Mouse (Mus musculus) cortical plate, adult 2 months (tissue): ENCODE measurements around the gene Adam22. TPM values are rescaled to one million over a fixed set of nuclear protein-coding genes. Genes with fewer than 3 reads are reported as not detected.
"Not testable (repeated sequence)": the region's sequence is repeated elsewhere in the genome, so short reads cannot be mapped to it uniquely, and the experiment has no call there.

Experiments
- H3K27ac ChIP-seq: fragments of 200-500 bp; 2 replicates; pipeline ENCODE4 v1.5.1; 2012; ENCODE audit warnings: low read length, control low read depth, inconsistent platforms; ENCODE audit not compliant: insufficient read depth
- H3K4me1 ChIP-seq: fragments of 200-500 bp; 2 replicates; pipeline ENCODE4 v1.6.1; 2011; ENCODE audit warnings: low read length; ENCODE audit not compliant: control insufficient read depth, insufficient read depth
- H3K4me3 ChIP-seq: fragments of 200-500 bp; 2 replicates; pipeline ENCODE4 v1.5.1; 2011; ENCODE audit warnings: mild to moderate bottlenecking, low read length, control low read depth; ENCODE audit not compliant: insufficient read depth
- CTCF ChIP-seq: fragments of 200-500 bp; IDR thresholded peaks from 2 replicates; pipeline ENCODE4 v1.5.1; 2011; ENCODE audit warnings: mild to moderate bottlenecking, control low read depth, low read length; ENCODE audit not compliant: insufficient read depth; ENCODE audit errors: extremely low read depth
- POLR2A ChIP-seq: fragments of 200-500 bp; IDR thresholded peaks from 2 replicates; pipeline ENCODE4 v1.6.1; 2011; ENCODE audit warnings: mild to moderate bottlenecking, low read length, control low read depth; ENCODE audit not compliant: insufficient read depth; ENCODE audit errors: extremely low read depth
- polyA plus RNA-seq: library from polyadenylated mRNA; depleted of rRNA; stranded (reverse); fragments of >200 nt; gene quantifications from 2 replicates; pipeline ENCODE4 v1.2.3, GENCODE M21; 2012; rRNA removed

Gene Adam22
- polyA plus RNA-seq, 1 experiment: 83.4 TPM

- no peak overlapping the region for H3K4me3 ChIP-seq
- peaks cover 5% of the 10 kb centered on the region; the same call in 1 of the 2 replicates for H3K4me1 ChIP-seq
- no peak overlapping the region for H3K27ac ChIP-seq
- TF ChIP-seq CTCF: no peak
These were observed 293.9 kb downstream of the Adam22 start for GRCm38 (mm10) chr5:8073901-8074561.

- H3K4me3 ChIP-seq: no peak overlapping the region
- H3K4me1 ChIP-seq: peaks cover 5% of the 10 kb centered on the region; the same call in 1 of the 2 replicates
- TF ChIP-seq CTCF (no peak), POLR2A (no peak)
- no peak overlapping the region for H3K27ac ChIP-seq
These were observed 294.6 kb downstream of the Adam22 start for GRCm38 (mm10) chr5:8073406-8073805.

- Histone ChIP-seq H3K4me3 (no peak overlapping the region), H3K4me1 (no peaks in the 10 kb centered on the region), H3K27ac (no peak overlapping the region)
- no peak for TF ChIP-seq CTCF
- TF ChIP-seq POLR2A: no peak
These were observed 304.8 kb downstream of the Adam22 start for GRCm38 (mm10) chr5:8063207-8063606.

GRCm38 (mm10) chr5:8062469-8062868, 305.5 kb downstream of the Adam22 start:
- no peak for TF ChIP-seq CTCF
- TF ChIP-seq POLR2A: no peak
- H3K27ac ChIP-seq: no peak overlapping the region
- H3K4me1 ChIP-seq: peaks cover 2% of the 10 kb centered on the region; the same call in 1 of the 2 replicates
- no peak overlapping the region for H3K4me3 ChIP-seq

GRCm38 (mm10) chr5:8058056-8058455, 309.9 kb downstream of the Adam22 start:
- Histone ChIP-seq H3K4me1 (peaks cover 4% of the 10 kb centered on the region), H3K4me3 (no peak overlapping the region), H3K27ac (no peak overlapping the region)
- TF ChIP-seq CTCF (no peak), POLR2A (no peak)

GRCm38 (mm10) chr5:8057018-8057323, 311.0 kb downstream of the Adam22 start:
- Histone ChIP-seq H3K4me3 (peak overlapping the region; percentile 99), H3K4me1 (peaks cover 4% of the 10 kb centered on the region), H3K27ac (peak overlapping the region; percentile 94)
- TF ChIP-seq POLR2A (no peak), CTCF (no peak)

- Histone ChIP-seq H3K4me3 (peak overlapping the region; percentile 99), H3K27ac (peak overlapping the region; percentile 94), H3K4me1 (peaks cover 4% of the 10 kb centered on the region)
- TF ChIP-seq CTCF: no peak
- TF ChIP-seq POLR2A: peak; percentile 70
These were observed 311.6 kb downstream of the Adam22 start for GRCm38 (mm10) chr5:8056141-8057017.

- Histone ChIP-seq H3K27ac (peak overlapping the region; percentile 94), H3K4me3 (peak overlapping the region; percentile 99), H3K4me1 (peaks cover 4% of the 10 kb centered on the region)
- TF ChIP-seq CTCF (no peak), POLR2A (no peak)
These were observed 312.2 kb downstream of the Adam22 start for GRCm38 (mm10) chr5:8055721-8056129.

GRCm38 (mm10) chr5:8053827-8054226, 314.1 kb downstream of the Adam22 start:
- Histone ChIP-seq H3K4me1 (peaks cover 4% of the 10 kb centered on the region), H3K4me3 (no peak overlapping the region), H3K27ac (no peak overlapping the region)
- TF ChIP-seq CTCF (no peak), POLR2A (no peak)

GRCm38 (mm10) chr5:8045855-8046254, 322.1 kb downstream of the Adam22 start, which contains the start of gene Sri:
Gene Sri (plus strand): TSS chr5:8046078.
- Histone ChIP-seq H3K4me1 (no peaks in the 10 kb centered on the region), H3K4me3 (no peak within 1 kb of the TSS), H3K27ac (no peak within 1 kb of the TSS)
- TF ChIP-seq POLR2A (no peak), CTCF (no peak)

GRCm38 (mm10) chr5:8034596-8034995, 333.4 kb downstream of the Adam22 start:
- H3K27ac ChIP-seq, H3K4me3 ChIP-seq, H3K4me1 ChIP-seq: not testable (repeated sequence)

Other genes starting within 250 kb of the Adam22 start
- gene Dbf4, start 54.6 kb upstream of the Adam22 start, polyA plus RNA-seq: 2.4 and 2.5 TPM in 2 replicates
- gene Slc25a40, start 54.7 kb upstream of the Adam22 start, polyA plus RNA-seq: 11.2 and 12.3 TPM in 2 replicates